Mouse (Mus musculus) heart, adult 9 months (tissue): Measurements from ENCODE around the gene Arhgap8.
"Not testable (repeated sequence)": the region's sequence is repeated elsewhere in the genome, so short reads cannot be mapped to it uniquely, and the experiment has no call there.

Experiments
- DNase-seq, 2 experiments: peaks; one replicate each; pipeline ENCODE4 v3.0.0; 2022; ENCODE audit warnings: low spot score in 2 of 2

Arhgap8 gene

GRCm38 (mm10) chr15:84732425-84732749 is 12.5 kb downstream of the Arhgap8 start:
- no peak for DNase-seq

- DNase-seq, result no peak
Measured at GRCm38 (mm10) chr15:84736346-84736993, 16.6 kb downstream of the Arhgap8 start.

- no peak for DNase-seq
Measured at GRCm38 (mm10) chr15:84736994-84737346, 17.1 kb downstream of the Arhgap8 start.

GRCm38 (mm10) chr15:84738246-84738645 is 18.4 kb downstream of the Arhgap8 start:
- no peak for DNase-seq

GRCm38 (mm10) chr15:84741573-84741972 is 21.7 kb downstream of the Arhgap8 start:
- no peak for DNase-seq

GRCm38 (mm10) chr15:84743347-84743746 is 23.5 kb downstream of the Arhgap8 start:
- DNase-seq, result no peak

- DNase-seq, result no peak
Measured at GRCm38 (mm10) chr15:84744308-84744707, 24.5 kb downstream of the Arhgap8 start.

- DNase-seq, result no peak
Measured at GRCm38 (mm10) chr15:84745831-84746230, 26.0 kb downstream of the Arhgap8 start.

- peak; percentile 59 to 73 for DNase-seq
Measured at GRCm38 (mm10) chr15:84754987-84755386, 35.1 kb downstream of the Arhgap8 start.

GRCm38 (mm10) chr15:84756426-84756825 is 36.6 kb downstream of the Arhgap8 start:
- DNase-seq, result no peak

GRCm38 (mm10) chr15:84758493-84758892 is 38.6 kb downstream of the Arhgap8 start:
- DNase-seq, result no peak

- DNase-seq, result no peak
Measured at GRCm38 (mm10) chr15:84762712-84763422, 43.0 kb downstream of the Arhgap8 start.

- DNase-seq, result no peak
Measured at GRCm38 (mm10) chr15:84763423-84763812, 43.6 kb downstream of the Arhgap8 start.

GRCm38 (mm10) chr15:84766621-84767020 is 46.8 kb downstream of the Arhgap8 start:
- DNase-seq, result no peak

- DNase-seq, result not testable (repeated sequence)
Measured at GRCm38 (mm10) chr15:84768531-84768930, 48.7 kb downstream of the Arhgap8 start.

- peak; percentile 54 to 64 for DNase-seq
Measured at GRCm38 (mm10) chr15:84769641-84770341, 49.9 kb downstream of the Arhgap8 start.

GRCm38 (mm10) chr15:84772191-84773111 is 52.6 kb downstream of the Arhgap8 start:
- DNase-seq, result no peak

- DNase-seq, result no peak
Measured at GRCm38 (mm10) chr15:84775421-84776174, 55.7 kb downstream of the Arhgap8 start.

- DNase-seq, result no peak
Measured at GRCm38 (mm10) chr15:84778587-84778986, 58.7 kb downstream of the Arhgap8 start.

GRCm38 (mm10) chr15:84784812-84785211 is 65.0 kb downstream of the Arhgap8 start:
- DNase-seq, result no peak

- DNase-seq, result no peak
Measured at GRCm38 (mm10) chr15:84787161-84787560, 67.3 kb downstream of the Arhgap8 start.
